Mouse (Mus musculus): Measurements from ENCODE around the gene Mctp2.

The Mctp2 gene

GRCm38 (mm10) chr7:72089463-72090175, 216.8 kb downstream of the Mctp2 start:
- DNase-seq (ENCODE audit: low spot score) = no peak

- DNase-seq (ENCODE audit: low spot score) = no peak
Measured at GRCm38 (mm10) chr7:72080705-72081104, 225.7 kb downstream of the Mctp2 start.

- DNase-seq (ENCODE audit: low spot score) = no peak
Measured at GRCm38 (mm10) chr7:72078896-72079295, 227.5 kb downstream of the Mctp2 start.

GRCm38 (mm10) chr7:72071418-72072184, 234.8 kb downstream of the Mctp2 start:
- DNase-seq (ENCODE audit: low spot score) = no peak

GRCm38 (mm10) chr7:72068454-72068853, 238.0 kb downstream of the Mctp2 start:
- no peak for DNase-seq (ENCODE audit: low spot score)

- DNase-seq (ENCODE audit: low spot score) = no peak
Measured at GRCm38 (mm10) chr7:72066352-72066751, 240.1 kb downstream of the Mctp2 start.

- no peak for DNase-seq (ENCODE audit: low spot score)
Measured at GRCm38 (mm10) chr7:72051759-72052158, 254.6 kb downstream of the Mctp2 start.

- DNase-seq (ENCODE audit: low spot score) = no peak
Measured at GRCm38 (mm10) chr7:72047588-72048585, 258.5 kb downstream of the Mctp2 start.

All from layer of hippocampus, adult 9-10 months (tissue).